Mouse (Mus musculus): ENCODE data around the gene Mindy4. TPM values are rescaled to one million over a fixed set of nuclear protein-coding genes. Genes with fewer than 3 reads are reported as not detected.

Mindy4 gene
- total and polyA plus RNA-seq, 3 experiments, result not detected

GRCm38 (mm10) chr6:55342328-55342727 lies 139.1 kb downstream of the Mindy4 start:
- H3K27me3 ChIP-seq (replicated peaks), result peaks cover 97% of the 10 kb centered on the region
- H3K79me2 ChIP-seq (replicated peaks; ENCODE audit: control insufficient read depth, extremely low read depth, insufficient read depth, poor library complexity, severe bottlenecking), result no peaks in the 10 kb centered on the region
- DNase-seq (ENCODE audit: extremely low read depth), result no peak
- dilution Hi-C loops (cut with MboI; ENCODE audit: extremely low pct_ligation_motif_present, extremely low pct_unique_long_range_greater_than_20kb, low sequenced_read_pairs), result no loop called here
- no peak overlapping the region for H3K4me3 ChIP-seq (replicated peaks in 1 of 3; ENCODE audit: low read depth in 2 of 3, low read length in 2 of 3, poor library complexity in 1 of 3)
- in situ Hi-C loops (cut with MboI; ENCODE audit: low pct_ligation_motif_present, low pct_unique_long_range_greater_than_20kb, low sequenced_read_pairs), result no loop called here
- H3K4me2 ChIP-seq (ENCODE audit: insufficient read depth, low read depth, poor library complexity, severe bottlenecking), result no peak overlapping the region
- H3K36me3 ChIP-seq (replicated peaks in 1 of 2; ENCODE audit: control insufficient read depth in 1 of 2, insufficient read depth in 1 of 2, low read length in 1 of 2), result no peaks in the 10 kb centered on the region
- H3K9me3 ChIP-seq (replicated peaks; ENCODE audit: low read length), result no peaks in the 10 kb centered on the region
- H3K4me1 ChIP-seq (ENCODE audit: control insufficient read depth in 1 of 2, insufficient read depth in 2 of 2), result no peaks in the 10 kb centered on the region
- H3K27ac ChIP-seq (ENCODE audit: insufficient read depth, low read depth), result no peak overlapping the region
- no peak overlapping the region for H3K9ac ChIP-seq (ENCODE audit: insufficient read depth, low read depth)
- TF ChIP-seq MAX (IDR thresholded peaks at IDR 0.05; ENCODE audit: low read length) (no peak), USF1 (IDR thresholded peaks at IDR 0.05; ENCODE audit: low read depth, low read length) (no peak), SIN3A (IDR thresholded peaks at IDR 0.05; ENCODE audit: low read length) (no peak), ZKSCAN1 (IDR thresholded peaks at IDR 0.05; ENCODE audit: borderline replicate concordance, low read depth, low read length) (no peak), PAX5 (IDR thresholded peaks at IDR 0.05; ENCODE audit: low read length) (no peak), UBTF (IDR thresholded peaks at IDR 0.05; ENCODE audit: low read depth, low read length) (no peak), TCF12 (IDR thresholded peaks at IDR 0.05; ENCODE audit: low read depth, low read length) (no peak)

GRCm38 (mm10) chr6:55343446-55343845 lies 140.3 kb downstream of the Mindy4 start:
- Histone ChIP-seq H3K4me3 (replicated peaks in 1 of 3; ENCODE audit: low read depth in 2 of 3, low read length in 2 of 3, poor library complexity in 1 of 3) (no peak overlapping the region), H3K27ac (ENCODE audit: insufficient read depth, low read depth) (no peak overlapping the region), H3K4me1 (ENCODE audit: control insufficient read depth in 1 of 2, insufficient read depth in 2 of 2) (no peaks in the 10 kb centered on the region), H3K4me2 (ENCODE audit: insufficient read depth, low read depth, poor library complexity, severe bottlenecking) (no peak overlapping the region), H3K36me3 (replicated peaks in 1 of 2; ENCODE audit: control insufficient read depth in 1 of 2, insufficient read depth in 1 of 2, low read length in 1 of 2) (no peaks in the 10 kb centered on the region), H3K9ac (ENCODE audit: insufficient read depth, low read depth) (no peak overlapping the region), H3K9me3 (replicated peaks; ENCODE audit: low read length) (no peaks in the 10 kb centered on the region), H3K27me3 (replicated peaks) (peaks cover 97% of the 10 kb centered on the region), H3K79me2 (replicated peaks; ENCODE audit: control insufficient read depth, extremely low read depth, insufficient read depth, poor library complexity, severe bottlenecking) (no peaks in the 10 kb centered on the region)
- in situ Hi-C loops (cut with MboI; ENCODE audit: low pct_ligation_motif_present, low pct_unique_long_range_greater_than_20kb, low sequenced_read_pairs), result no loop called here
- TF ChIP-seq MXI1 (IDR thresholded peaks at IDR 0.05; ENCODE audit: low read depth, low read length) (no peak), POLR2AphosphoS2 (IDR thresholded peaks at IDR 0.05; ENCODE audit: low read depth, low read length) (no peak)
- no peak for DNase-seq (ENCODE audit: extremely low read depth)
- dilution Hi-C loops (cut with MboI; ENCODE audit: extremely low pct_ligation_motif_present, extremely low pct_unique_long_range_greater_than_20kb, low sequenced_read_pairs), result no loop called here

GRCm38 (mm10) chr6:55344291-55345016 lies 141.3 kb downstream of the Mindy4 start:
- no peak overlapping the region for H3K4me3 ChIP-seq (replicated peaks in 1 of 3; ENCODE audit: low read depth in 2 of 3, low read length in 2 of 3, poor library complexity in 1 of 3)

More at GRCm38 (mm10) chr6:55344291-55345016, 141.3 kb downstream of the Mindy4 start:
- Histone ChIP-seq H3K27ac (ENCODE audit: insufficient read depth, low read depth) (no peak overlapping the region), H3K9ac (ENCODE audit: insufficient read depth, low read depth) (no peak overlapping the region), H3K4me1 (ENCODE audit: control insufficient read depth in 1 of 2, insufficient read depth in 2 of 2) (no peaks in the 10 kb centered on the region), H3K9me3 (replicated peaks; ENCODE audit: low read length) (no peaks in the 10 kb centered on the region), H3K36me3 (replicated peaks in 1 of 2; ENCODE audit: control insufficient read depth in 1 of 2, insufficient read depth in 1 of 2, low read length in 1 of 2) (no peaks in the 10 kb centered on the region), H3K4me2 (ENCODE audit: insufficient read depth, low read depth, poor library complexity, severe bottlenecking) (no peak overlapping the region), H3K27me3 (replicated peaks) (peaks cover 97% of the 10 kb centered on the region), H3K79me2 (replicated peaks; ENCODE audit: control insufficient read depth, extremely low read depth, insufficient read depth, poor library complexity, severe bottlenecking) (no peaks in the 10 kb centered on the region)
- TF ChIP-seq ZKSCAN1 (IDR thresholded peaks at IDR 0.05; ENCODE audit: borderline replicate concordance, low read depth, low read length), result no peak
- TF ChIP-seq E2F4 (IDR thresholded peaks at IDR 0.05; ENCODE audit: insufficient replicate concordance, low read depth, low read length), result no peak
- no peak for TF ChIP-seq PAX5 (IDR thresholded peaks at IDR 0.05; ENCODE audit: low read length)
- no peak for TF ChIP-seq TBP (conservative IDR thresholded peaks at IDR 0.05; ENCODE audit: low read depth, low read length)
- no peak for TF ChIP-seq RCOR1 (conservative IDR thresholded peaks at IDR 0.05; ENCODE audit: low read depth, low read length)
- TF ChIP-seq ETS1 (conservative IDR thresholded peaks at IDR 0.05; ENCODE audit: low read depth, low read length), result no peak
- TF ChIP-seq EP300 (IDR thresholded peaks at IDR 0.05; ENCODE audit: low read length), result no peak
- no peak for TF ChIP-seq MYC (IDR thresholded peaks at IDR 0.05; ENCODE audit: low read depth, low read length)
- TF ChIP-seq ZMIZ1 (IDR thresholded peaks at IDR 0.05; ENCODE audit: low read depth, low read length), result no peak
- no peak for TF ChIP-seq POLR2A (IDR thresholded peaks at IDR 0.05; ENCODE audit: low read depth, low read length)
- TF ChIP-seq UBTF (IDR thresholded peaks at IDR 0.05; ENCODE audit: low read depth, low read length), result no peak
- TF ChIP-seq CHD2 (IDR thresholded peaks at IDR 0.05; ENCODE audit: low read length), result no peak
- TF ChIP-seq MAZ (IDR thresholded peaks at IDR 0.05; ENCODE audit: low read depth, low read length), result no peak
- TF ChIP-seq JUN (IDR thresholded peaks at IDR 0.05; ENCODE audit: insufficient read depth, low read depth, low read length), result no peak
- TF ChIP-seq CHD1 (IDR thresholded peaks at IDR 0.05; ENCODE audit: low read depth, low read length), result no peak
- TF ChIP-seq CTCF (conservative IDR thresholded peaks at IDR 0.05 in 1 of 2, IDR thresholded peaks at IDR 0.05 in 1 of 2; ENCODE audit: low read depth in 2 of 2, low read length in 2 of 2), result no peak
- in situ Hi-C loops (cut with MboI; ENCODE audit: low pct_ligation_motif_present, low pct_unique_long_range_greater_than_20kb, low sequenced_read_pairs), result no loop called here
- dilution Hi-C loops (cut with MboI; ENCODE audit: extremely low pct_ligation_motif_present, extremely low pct_unique_long_range_greater_than_20kb, low sequenced_read_pairs), result no loop called here
- DNase-seq (ENCODE audit: extremely low read depth), result no peak
